Mouse (Mus musculus): ENCODE results near the gene Phf23.

- TF ChIP-seq CTCF (IDR thresholded peaks at IDR 0.05; ENCODE audit: low read depth, low read length) (no peak), POLR2A (IDR thresholded peaks at IDR 0.05; ENCODE audit: borderline replicate concordance, low read depth, low read length) (no peak)
Measured at GRCm38 (mm10) chr11:70018131-70018990, 22.8 kb downstream of the Phf23 start.

All from bone marrow macrophage, adult 2 months (primary cell).